Mouse (Mus musculus): ENCODE measurements around the gene Stox2. TPM values are rescaled to one million over a fixed set of nuclear protein-coding genes. Genes with fewer than 3 reads are reported as not detected.
A peak's percentile ranks its signal among the peaks of the same experiment; 100 is the strongest.

The Stox2 gene
- total RNA-seq, 2 experiments from 2014 or later = 84.6 to 87.7 TPM

GRCm38 (mm10) chr8:47355340-47355906, 90.7 kb downstream of the Stox2 start:
- DNase-seq (ENCODE audit: low spot score in 2 of 2) = no peak

- DNase-seq (ENCODE audit: low spot score in 2 of 2) = peak in 1 of 2 experiments; percentile 35
Observed at GRCm38 (mm10) chr8:47354523-47355168, 91.5 kb downstream of the Stox2 start.

- no peak for DNase-seq (ENCODE audit: low spot score in 2 of 2)
Observed at GRCm38 (mm10) chr8:47351914-47352701, 94.1 kb downstream of the Stox2 start.

- no peak for DNase-seq (ENCODE audit: low spot score in 2 of 2)
Observed at GRCm38 (mm10) chr8:47349082-47349481, 97.1 kb downstream of the Stox2 start.

GRCm38 (mm10) chr8:47347809-47348208, 98.4 kb downstream of the Stox2 start:
- DNase-seq (ENCODE audit: low spot score in 2 of 2) = no peak

GRCm38 (mm10) chr8:47345772-47346103, 100.4 kb downstream of the Stox2 start:
- peak; percentile 82 to 92 for DNase-seq (ENCODE audit: low spot score in 2 of 2)

GRCm38 (mm10) chr8:47345085-47345771, 100.9 kb downstream of the Stox2 start:
- peak in 1 of 2 experiments; percentile 59 for DNase-seq (ENCODE audit: low spot score in 2 of 2)

- no peak for DNase-seq (ENCODE audit: low spot score in 2 of 2)
Observed at GRCm38 (mm10) chr8:47341474-47341873, 104.7 kb downstream of the Stox2 start.

GRCm38 (mm10) chr8:47338691-47339323, 107.4 kb downstream of the Stox2 start:
- no peak for DNase-seq (ENCODE audit: low spot score in 2 of 2)

GRCm38 (mm10) chr8:47336433-47336832, 109.7 kb downstream of the Stox2 start:
- no peak for DNase-seq (ENCODE audit: low spot score in 2 of 2)

GRCm38 (mm10) chr8:47335940-47336339, 110.2 kb downstream of the Stox2 start:
- DNase-seq (ENCODE audit: low spot score in 2 of 2) = no peak

- DNase-seq (ENCODE audit: low spot score in 2 of 2) = peak; percentile 72 to 89
Observed at GRCm38 (mm10) chr8:47334223-47334757, 111.9 kb downstream of the Stox2 start.

- peak in 1 of 2 experiments; percentile 34 for DNase-seq (ENCODE audit: low spot score in 2 of 2)
Observed at GRCm38 (mm10) chr8:47332941-47333340, 113.2 kb downstream of the Stox2 start.

- no peak for DNase-seq (ENCODE audit: low spot score in 2 of 2)
Observed at GRCm38 (mm10) chr8:47330982-47331381, 115.2 kb downstream of the Stox2 start.

- DNase-seq (ENCODE audit: low spot score in 2 of 2) = no peak
Observed at GRCm38 (mm10) chr8:47326348-47326747, 119.8 kb downstream of the Stox2 start.

GRCm38 (mm10) chr8:47324117-47324820, 121.9 kb downstream of the Stox2 start:
- DNase-seq (ENCODE audit: low spot score in 2 of 2) = no peak

GRCm38 (mm10) chr8:47321282-47321681, 124.9 kb downstream of the Stox2 start:
- DNase-seq (ENCODE audit: low spot score in 2 of 2) = no peak

GRCm38 (mm10) chr8:47320707-47321106, 125.5 kb downstream of the Stox2 start:
- no peak for DNase-seq (ENCODE audit: low spot score in 2 of 2)

GRCm38 (mm10) chr8:47318468-47318867, 127.7 kb downstream of the Stox2 start:
- no peak for DNase-seq (ENCODE audit: low spot score in 2 of 2)

GRCm38 (mm10) chr8:47308176-47308575, 138.0 kb downstream of the Stox2 start:
- DNase-seq (ENCODE audit: low spot score in 2 of 2) = no peak
